Mouse (Mus musculus) midbrain, embryonic 13.5 days (tissue): ENCODE data around the gene Strbp. TPM values are rescaled to one million over a fixed set of nuclear protein-coding genes. Genes with fewer than 3 reads are reported as not detected.

Experiments
- ATAC-seq: fragments of 200-750 bp; cut with Nextera tagmentation; 2 replicates; pipeline ENCODE4 v1.8.0; 2017; ENCODE audit warnings: mild to moderate bottlenecking, moderate TSS enrichment, moderate library complexity
- H3K27ac ChIP-seq: fragments of 300-500 bp; sonication (generic); 2 replicates; pipeline ENCODE4 v1.5.1; 2015; ENCODE audit warnings: inconsistent platforms, mild to moderate bottlenecking, moderate library complexity
- H3K27me3 ChIP-seq: fragments of 300-500 bp; sonication (generic); 2 replicates; pipeline ENCODE4 v1.6.1; 2015; ENCODE audit warnings: mild to moderate bottlenecking, inconsistent platforms
- H3K36me3 ChIP-seq: fragments of 300-500 bp; sonication (generic); 2 replicates; pipeline ENCODE4 v1.6.1; 2015; ENCODE audit warnings: mild to moderate bottlenecking, inconsistent platforms
- H3K4me1 ChIP-seq: fragments of 300-500 bp; sonication (generic); replicated peaks from 2 replicates; pipeline ENCODE4 v1.6.1; 2015; ENCODE audit warnings: inconsistent platforms
- H3K4me2 ChIP-seq: fragments of 300-500 bp; sonication (generic); replicated peaks from 2 replicates; pipeline ENCODE4 v1.6.1; 2015; ENCODE audit warnings: moderate library complexity, mild to moderate bottlenecking, inconsistent platforms
- H3K4me3 ChIP-seq: fragments of 300-500 bp; sonication (generic); replicated peaks from 2 replicates; pipeline ENCODE4 v1.5.1; 2015; ENCODE audit warnings: mild to moderate bottlenecking, inconsistent platforms
- H3K9ac ChIP-seq: fragments of 300-500 bp; sonication (generic); replicated peaks from 2 replicates; pipeline ENCODE4 v1.6.1; 2015; ENCODE audit warnings: mild to moderate bottlenecking, inconsistent platforms
- H3K9me3 ChIP-seq: fragments of 300-500 bp; sonication (generic); 2 replicates; pipeline ENCODE4 v1.6.1; 2016; ENCODE audit warnings: mild to moderate bottlenecking, inconsistent platforms
- WGBS: fragments of 180-500 bp; shearing (Covaris S2); methylation state at CpG from one replicate; pipeline ENCODE4 v1.1.7; 2015; 5-methylcytosine and 5-hydroxymethylcytosine counted together
- polyA plus RNA-seq: library from polyadenylated mRNA; unstranded; fragments of >200 nt; fragmentation: Nextera tagmentation; extraction: Ambion mirVana; gene quantifications from 2 replicates; pipeline ENCODE4 v1.2.1, GENCODE M21; 2015

The Strbp gene
- polyA plus RNA-seq, result 118 and 123 TPM in 2 replicates

- Histone ChIP-seq H3K9me3 (no peaks in the 10 kb centered on the region), H3K27me3 (peaks cover 6% of the 10 kb centered on the region), H3K4me1 (peaks cover 29% of the 10 kb centered on the region), H3K4me2 (peak within 1 kb of the TSS; percentile 84), H3K9ac (peak within 1 kb of the TSS; percentile 97), H3K4me3 (peak within 1 kb of the TSS; percentile 96), H3K36me3 (0 out of 2 replicates have a peak, but pooled peaks cover 3% of the 10 kb centered on the region), H3K27ac (peak within 1 kb of the TSS; percentile 98)
- WGBS, result under 1% methylated on average over 85 of the region's 98 CpGs
- ATAC-seq, result peak; percentile 94
Observed at GRCm38 (mm10) chr2:37703230-37703954, at the start of gene Strbp. Strbp (minus strand) TSS chr2:37703859.

- Histone ChIP-seq H3K27me3 (no peaks in the 10 kb centered on the region), H3K9ac (no peak overlapping the region), H3K27ac (no peak overlapping the region), H3K4me2 (no peak overlapping the region), H3K4me3 (no peak overlapping the region), H3K9me3 (no peaks in the 10 kb centered on the region), H3K4me1 (peaks cover 16% of the 10 kb centered on the region), H3K36me3 (no peaks in the 10 kb centered on the region)
- ATAC-seq, result no peak
- WGBS, result 100% methylated on average over 1 of the region's 1 CpGs
Observed at GRCm38 (mm10) chr2:37751114-37751513, 47.5 kb upstream of the Strbp start.

GRCm38 (mm10) chr2:37749323-37749722 is 45.7 kb upstream of the Strbp start:
- Histone ChIP-seq H3K36me3 (no peaks in the 10 kb centered on the region), H3K27ac (no peak overlapping the region), H3K4me3 (no peak overlapping the region), H3K27me3 (no peaks in the 10 kb centered on the region), H3K4me1 (peaks cover 16% of the 10 kb centered on the region), H3K4me2 (no peak overlapping the region), H3K9me3 (no peaks in the 10 kb centered on the region), H3K9ac (no peak overlapping the region)
- ATAC-seq, result no peak
- 92% methylated on average over 6 of the region's 6 CpGs for WGBS

- Histone ChIP-seq H3K36me3 (no peaks in the 10 kb centered on the region), H3K27me3 (no peaks in the 10 kb centered on the region), H3K27ac (no peak overlapping the region), H3K4me1 (peaks cover 16% of the 10 kb centered on the region), H3K4me2 (no peak overlapping the region), H3K4me3 (no peak overlapping the region), H3K9me3 (no peaks in the 10 kb centered on the region), H3K9ac (no peak overlapping the region)
- WGBS, result 58% methylated on average over 10 of the region's 10 CpGs
- ATAC-seq, result peak; percentile 30; the same call in 1 of the 2 replicates
Observed at GRCm38 (mm10) chr2:37748442-37749066, 44.9 kb upstream of the Strbp start.

- H3K4me1 ChIP-seq, result peaks cover 16% of the 10 kb centered on the region
- no peaks in the 10 kb centered on the region for H3K9me3 ChIP-seq
- no peak overlapping the region for H3K27ac ChIP-seq
- H3K4me3 ChIP-seq, result no peak overlapping the region
- no peaks in the 10 kb centered on the region for H3K27me3 ChIP-seq
- no peak overlapping the region for H3K4me2 ChIP-seq
- ATAC-seq, result no peak
- H3K9ac ChIP-seq, result no peak overlapping the region
- WGBS, result 46% methylated on average over 2 of the region's 2 CpGs
- H3K36me3 ChIP-seq, result no peaks in the 10 kb centered on the region
Observed at GRCm38 (mm10) chr2:37747909-37748308, 44.2 kb upstream of the Strbp start.

- Histone ChIP-seq H3K9me3 (no peaks in the 10 kb centered on the region), H3K27me3 (no peaks in the 10 kb centered on the region), H3K4me2 (no peak overlapping the region), H3K4me3 (no peak overlapping the region), H3K36me3 (no peaks in the 10 kb centered on the region), H3K4me1 (peaks cover 18% of the 10 kb centered on the region), H3K9ac (no peak overlapping the region), H3K27ac (no peak overlapping the region)
- 88% methylated on average over 5 of the region's 5 CpGs for WGBS
- no peak for ATAC-seq
Observed at GRCm38 (mm10) chr2:37746293-37747049, 42.8 kb upstream of the Strbp start.

GRCm38 (mm10) chr2:37744773-37745395 is 41.2 kb upstream of the Strbp start:
- H3K4me2 ChIP-seq, result no peak overlapping the region
- no peaks in the 10 kb centered on the region for H3K36me3 ChIP-seq
- peaks cover 23% of the 10 kb centered on the region for H3K4me1 ChIP-seq
- no peaks in the 10 kb centered on the region for H3K9me3 ChIP-seq
- H3K9ac ChIP-seq, result no peak overlapping the region
- H3K4me3 ChIP-seq, result no peak overlapping the region
- H3K27me3 ChIP-seq, result no peaks in the 10 kb centered on the region
- WGBS, result 89% methylated on average over 10 of the region's 10 CpGs
- ATAC-seq, result no peak
- H3K27ac ChIP-seq, result no peak overlapping the region

GRCm38 (mm10) chr2:37741806-37742554 is 38.3 kb upstream of the Strbp start:
- no peak overlapping the region for H3K4me3 ChIP-seq
- H3K4me2 ChIP-seq, result no peak overlapping the region
- no peak overlapping the region for H3K9ac ChIP-seq
- 72% methylated on average over 20 of the region's 20 CpGs for WGBS
- H3K36me3 ChIP-seq, result no peaks in the 10 kb centered on the region
- no peaks in the 10 kb centered on the region for H3K27me3 ChIP-seq
- peaks cover 9% of the 10 kb centered on the region; the same call in 1 of the 2 replicates for H3K4me1 ChIP-seq
- peak overlapping the region; percentile 0; the same call in 1 of the 2 replicates for H3K27ac ChIP-seq
- 0 out of 2 replicates have a peak, but pooled peaks have one; percentile 30 for ATAC-seq
- H3K9me3 ChIP-seq, result no peaks in the 10 kb centered on the region

GRCm38 (mm10) chr2:37735807-37736188 is 32.1 kb upstream of the Strbp start:
- H3K27ac ChIP-seq, result no peak overlapping the region
- peak overlapping the region; percentile 31; the same call in 1 of the 2 replicates for H3K4me2 ChIP-seq
- no peak overlapping the region for H3K4me3 ChIP-seq
- H3K9me3 ChIP-seq, result no peaks in the 10 kb centered on the region
- no peak overlapping the region for H3K9ac ChIP-seq
- 90% methylated on average over 1 of the region's 1 CpGs for WGBS
- ATAC-seq, result no peak
- no peaks in the 10 kb centered on the region for H3K36me3 ChIP-seq
- no peaks in the 10 kb centered on the region for H3K27me3 ChIP-seq
- H3K4me1 ChIP-seq, result peaks cover 7% of the 10 kb centered on the region

GRCm38 (mm10) chr2:37734979-37735806 is 31.5 kb upstream of the Strbp start:
- H3K36me3 ChIP-seq, result no peaks in the 10 kb centered on the region
- ATAC-seq, result peak; percentile 53; the same call in 1 of the 2 replicates
- H3K27ac ChIP-seq, result no peak overlapping the region; the same call in 1 of the 2 replicates
- WGBS, result 15% methylated on average over 17 of the region's 17 CpGs
- H3K27me3 ChIP-seq, result no peaks in the 10 kb centered on the region
- H3K9ac ChIP-seq, result no peak overlapping the region; the same call in 1 of the 2 replicates
- peaks cover 7% of the 10 kb centered on the region for H3K4me1 ChIP-seq
- H3K4me3 ChIP-seq, result no peak overlapping the region
- H3K4me2 ChIP-seq, result peak overlapping the region; percentile 31
- no peaks in the 10 kb centered on the region for H3K9me3 ChIP-seq
